ENCODE assay signal across 21 mouse cellular contexts in genomic region chr10:117956174-117956950, GRCm38 (mm10).
"Had no signal": no experiment of that assay in that cellular context is flagged by ENCODE, and none has a peak within 500 bp of the region (broad histone marks: within the 10 kb centered on the region; RNA-seq: fewer than 3 reads in every experiment).

No protein-coding gene starts in this region.

- H3K36me3 ChIP-seq: limb, embryonic 12.5 days; limb, embryonic 15.5 days; liver, embryonic 15.5 days; lung, embryonic 15.5 days; midbrain, embryonic 10.5 days; midbrain, embryonic 13.5 days; neural tube, embryonic 13.5 days; stomach, embryonic 15.5 days had no signal

- H3K4me3 ChIP-seq: limb, embryonic 12.5 days; limb, embryonic 15.5 days; liver, embryonic 15.5 days; lung, embryonic 15.5 days; midbrain, embryonic 10.5 days; midbrain, embryonic 13.5 days; myocyte; neural tube, embryonic 13.5 days; stomach, embryonic 15.5 days had no signal

- H3K27me3 ChIP-seq: limb, embryonic 12.5 days; limb, embryonic 15.5 days; liver, embryonic 15.5 days; lung, embryonic 15.5 days; midbrain, embryonic 13.5 days; neural tube, embryonic 13.5 days; stomach, embryonic 15.5 days had no signal

- H3K9ac ChIP-seq: limb, embryonic 12.5 days; limb, embryonic 15.5 days; liver, embryonic 15.5 days; lung, embryonic 15.5 days; midbrain, embryonic 13.5 days; neural tube, embryonic 13.5 days; stomach, embryonic 15.5 days had no signal

- ATAC-seq: midbrain, embryonic 13.5 days; midbrain, embryonic 16.5 days had no signal

- DNase-seq: kidney, adult 9 months; kidney, postnatal 14 days; kidney, postnatal 4 days; left cerebral cortex, postnatal 4 days; lung, adult 18-20 months; retina, postnatal 1 day; right cerebral cortex, postnatal 25 days; spleen, adult 18-20 months; thymus, postnatal 25 days had no signal

- H3K4me1 ChIP-seq: midbrain, embryonic 10.5 days; midbrain, embryonic 13.5 days; neural tube, embryonic 13.5 days; stomach, embryonic 15.5 days had no signal

- H3K9me3 ChIP-seq: limb, embryonic 12.5 days; limb, embryonic 15.5 days; liver, embryonic 15.5 days; lung, embryonic 15.5 days; midbrain, embryonic 10.5 days; midbrain, embryonic 13.5 days; neural tube, embryonic 13.5 days; stomach, embryonic 15.5 days had no signal

- H3K4me2 ChIP-seq: limb, embryonic 12.5 days; limb, embryonic 15.5 days; liver, embryonic 11.5 days; liver, embryonic 15.5 days; lung, embryonic 15.5 days; midbrain, embryonic 13.5 days; neural tube, embryonic 13.5 days; stomach, embryonic 15.5 days had no signal

- H3K27ac ChIP-seq: limb, embryonic 12.5 days; limb, embryonic 15.5 days; liver, embryonic 15.5 days; lung, embryonic 15.5 days; macrophage; midbrain, embryonic 10.5 days; midbrain, embryonic 13.5 days; neural tube, embryonic 13.5 days; stomach, embryonic 15.5 days had no signal
